Mouse (Mus musculus) brown adipose tissue, adult 24 weeks (tissue): Measurements from ENCODE around the gene Scgb2b20. TPM values are rescaled to one million over a fixed set of nuclear protein-coding genes. Genes with fewer than 3 reads are reported as not detected.
"Not testable (repeated sequence)": the region's sequence is repeated elsewhere in the genome, so short reads cannot be mapped to it uniquely, and the experiment has no call there.

Experiments used
- H3K27ac ChIP-seq: fragments of 200-500 bp; replicated peaks from 2 replicates; pipeline ENCODE4 v1.5.1; 2012; ENCODE audit warnings: low read depth, mild to moderate bottlenecking, low read length
- H3K4me1 ChIP-seq: fragments of 200-500 bp; 2 replicates; pipeline ENCODE4 v1.6.1; 2012; ENCODE audit warnings: low read length, mixed read lengths; ENCODE audit not compliant: control insufficient read depth, insufficient read depth, insufficient read length
- H3K4me3 ChIP-seq: fragments of 200-500 bp; 2 replicates; pipeline ENCODE4 v1.5.1; 2012; ENCODE audit warnings: low read depth, mild to moderate bottlenecking, low read length, moderate library complexity; ENCODE audit not compliant: insufficient read depth
- polyA plus RNA-seq: library from polyadenylated mRNA; stranded (reverse); fragments of >200 nt; gene quantifications from 2 replicates; pipeline ENCODE4 v1.2.4, GENCODE M21; 2012; ENCODE audit not compliant: missing spikeins, insufficient read depth, insufficient read length

Gene Scgb2b20
- not detected in 2 replicates for polyA plus RNA-seq

- H3K4me3 ChIP-seq, H3K27ac ChIP-seq, H3K4me1 ChIP-seq: not testable (repeated sequence)
These were observed at the start of gene Scgb2b20 for GRCm38 (mm10) chr7:33366222-33366621. Scgb2b20 (minus strand) TSS chr7:33366322.

DNA sequence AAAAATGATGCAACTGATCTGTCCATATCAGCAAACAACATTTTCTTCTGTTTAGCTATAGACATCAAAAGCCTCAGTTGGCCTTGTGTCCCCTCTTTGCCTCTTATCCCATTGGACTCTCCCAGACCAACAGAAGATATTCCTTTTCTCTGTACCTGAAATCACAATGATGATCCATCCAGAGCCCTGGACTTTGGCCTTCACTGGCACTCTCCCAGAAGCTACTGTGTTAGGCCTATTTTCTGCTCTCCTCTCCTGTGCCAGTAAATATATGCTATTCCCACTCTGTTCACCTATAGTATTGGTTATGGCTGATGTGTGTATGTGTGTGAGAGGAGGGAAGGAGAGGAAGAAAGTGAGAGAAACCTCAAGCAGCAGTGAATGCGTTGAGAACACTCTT, 43.6 kb upstream of the Scgb2b20 start:
- not testable (repeated sequence) for H3K4me1 ChIP-seq, H3K27ac ChIP-seq, H3K4me3 ChIP-seq

- H3K27ac ChIP-seq = no peak overlapping the region
- no peak overlapping the region for H3K4me3 ChIP-seq
These were observed 35.5 kb upstream of the Scgb2b20 start for GRCm38 (mm10) chr7:33401650-33402049.

GRCm38 (mm10) chr7:33399749-33400148, 33.6 kb upstream of the Scgb2b20 start:
- H3K4me1 ChIP-seq, H3K4me3 ChIP-seq, H3K27ac ChIP-seq: not testable (repeated sequence)

More at GRCm38 (mm10) chr7:33401650-33402049, 35.5 kb upstream of the Scgb2b20 start:
- no peaks in the 10 kb centered on the region for H3K4me1 ChIP-seq

DNA sequence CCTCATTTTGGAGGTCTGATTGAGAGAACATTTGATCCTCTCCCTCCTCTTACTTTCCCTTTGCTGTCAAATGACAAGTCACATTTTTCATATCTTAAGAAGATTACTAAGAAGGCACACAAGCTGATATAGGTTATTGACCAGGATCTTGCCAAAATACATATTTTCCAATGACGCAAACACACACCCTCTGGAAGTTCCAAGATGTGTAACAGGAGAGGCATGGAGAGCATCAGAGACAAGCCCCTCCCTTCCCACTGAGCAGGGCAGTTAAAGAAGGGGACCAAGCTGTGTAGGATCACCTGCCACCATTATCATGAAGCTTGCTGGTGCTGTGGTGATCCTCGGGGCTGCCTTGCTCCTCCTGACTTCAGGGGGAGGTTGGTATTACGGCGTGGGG, 6.8 kb upstream of the Scgb2b20 start, which contains the start of gene Scgb1b20:
Gene Scgb1b20 (plus strand): TSS at position 301 of the 400 bp plus-strand sequence.
- not testable (repeated sequence) for H3K4me1 ChIP-seq, H3K4me3 ChIP-seq, H3K27ac ChIP-seq

Other genes starting within 250 kb of the Scgb2b20 start
- gene Scgb2b18, start 192.5 kb downstream of the Scgb2b20 start, polyA plus RNA-seq = not detected in 2 replicates
- not detected in 2 replicates for gene Scgb1b18, start 180.8 kb downstream of the Scgb2b20 start, polyA plus RNA-seq
- gene Scgb2b19, start 86.0 kb downstream of the Scgb2b20 start, polyA plus RNA-seq = not detected in 2 replicates
- not detected in 2 replicates for gene Scgb1b19, start 79.0 kb downstream of the Scgb2b20 start, polyA plus RNA-seq
- gene Scgb1b20, start 6.9 kb upstream of the Scgb2b20 start, polyA plus RNA-seq = not detected in 2 replicates
- not detected in 2 replicates for gene Scgb2b21, start 154.1 kb upstream of the Scgb2b20 start, polyA plus RNA-seq